Mouse (Mus musculus) fibroblast of lung, adult 2 months (primary cell): Measurements from ENCODE around the gene Vhl.

Source experiments
- DNase-seq: peaks from one replicate; pipeline ENCODE4 v3.0.0-alpha.2; 2011; ENCODE audit warnings: low read depth

The Vhl gene

GRCm38 (mm10) chr6:113623941-113624751 lies at the start of gene Vhl:
Gene Vhl, plus strand, starts transcription at chr6:113623959.
- DNase-seq = peak; percentile 44

GRCm38 (mm10) chr6:113576044-113576443 lies 47.7 kb upstream of the Vhl start:
- DNase-seq = no peak

GRCm38 (mm10) chr6:113579306-113579705 lies 44.5 kb upstream of the Vhl start:
- DNase-seq = no peak

- no peak for DNase-seq
Observed at GRCm38 (mm10) chr6:113583023-113583422, 40.7 kb upstream of the Vhl start.

- no peak for DNase-seq
Observed at GRCm38 (mm10) chr6:113585065-113585464, 38.7 kb upstream of the Vhl start.

- DNase-seq = no peak
Observed at GRCm38 (mm10) chr6:113586466-113587183, 37.1 kb upstream of the Vhl start.

- peak; percentile 28 for DNase-seq
Observed at GRCm38 (mm10) chr6:113592637-113593036, 31.1 kb upstream of the Vhl start.

GRCm38 (mm10) chr6:113597945-113598344 lies 25.8 kb upstream of the Vhl start:
- no peak for DNase-seq

GRCm38 (mm10) chr6:113599833-113600232 lies 23.9 kb upstream of the Vhl start:
- DNase-seq = no peak

- no peak for DNase-seq
Observed at GRCm38 (mm10) chr6:113600543-113601139, 23.1 kb upstream of the Vhl start, which contains the start of gene Fancd2os. Gene Fancd2os, minus strand, starts transcription at chr6:113600715.

GRCm38 (mm10) chr6:113602821-113603220 lies 20.9 kb upstream of the Vhl start:
- no peak for DNase-seq

- no peak for DNase-seq
Observed at GRCm38 (mm10) chr6:113603993-113604392, 19.8 kb upstream of the Vhl start.

- peak; percentile 83 for DNase-seq
Observed at GRCm38 (mm10) chr6:113604432-113605223, 19.1 kb upstream of the Vhl start, which contains the start of gene Brk1. Gene Brk1, plus strand, starts transcription at chr6:113604772.

- DNase-seq = no peak
Observed at GRCm38 (mm10) chr6:113605224-113605545, 18.6 kb upstream of the Vhl start.

GRCm38 (mm10) chr6:113608871-113609270 lies 14.9 kb upstream of the Vhl start:
- DNase-seq = no peak

GRCm38 (mm10) chr6:113609293-113609692 lies 14.5 kb upstream of the Vhl start:
- no peak for DNase-seq

- no peak for DNase-seq
Observed at GRCm38 (mm10) chr6:113612258-113612969, 11.3 kb upstream of the Vhl start.

- no peak for DNase-seq
Observed at GRCm38 (mm10) chr6:113614152-113614551, 9.6 kb upstream of the Vhl start.

GRCm38 (mm10) chr6:113614997-113615396 lies 8.8 kb upstream of the Vhl start:
- DNase-seq = no peak

GRCm38 (mm10) chr6:113615489-113615888 lies 8.3 kb upstream of the Vhl start:
- DNase-seq = no peak

- no peak for DNase-seq
Observed at GRCm38 (mm10) chr6:113623386-113623785, 373 bp upstream of the Vhl start.
